Mouse (Mus musculus): ENCODE measurements around the gene Gm49630. TPM values are rescaled to one million over a fixed set of nuclear protein-coding genes. Genes with fewer than 3 reads are reported as not detected.
"Not testable (repeated sequence)": the region's sequence is repeated elsewhere in the genome, so short reads cannot be mapped to it uniquely, and the experiment has no call there.

Gm49630 gene
- polyA plus RNA-seq, 1 experiment from 2014 or later = not detected

DNA sequence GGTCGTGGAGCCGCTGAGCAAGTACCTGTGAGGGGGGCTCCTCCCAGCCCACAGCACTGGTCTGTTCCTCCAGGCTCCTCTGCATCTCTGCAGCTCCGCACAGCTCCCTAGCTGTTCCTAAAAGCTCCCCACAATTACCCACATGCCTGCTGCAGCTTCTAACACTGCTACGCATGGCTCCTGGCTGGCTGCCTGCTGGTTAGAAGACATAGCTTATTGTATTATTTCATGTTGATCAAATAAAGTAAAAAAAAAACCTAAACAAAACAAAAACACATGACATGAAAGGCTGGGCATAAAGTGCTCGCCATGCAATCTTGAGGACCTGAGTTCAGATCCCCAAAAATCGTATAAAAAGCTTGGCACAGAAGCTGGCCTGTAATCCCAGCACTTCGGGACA is 18.1 kb upstream of the Gm49630 start:
- not testable (repeated sequence) for H3K9me3 ChIP-seq (ENCODE audit: low read depth, low read length); H3K27me3 ChIP-seq (ENCODE audit: insufficient read depth, low read length); H3K4me3 ChIP-seq (ENCODE audit: low read depth, low read length); H3K27ac ChIP-seq (ENCODE audit: low read depth); H3K4me2 ChIP-seq; H3K9ac ChIP-seq; H3K4me1 ChIP-seq (ENCODE audit: insufficient read depth); DNase-seq; H3K36me3 ChIP-seq (ENCODE audit: insufficient read depth); ATAC-seq (ENCODE audit: insufficient read depth)
- WGBS = 62% methylated on average over 7 of the region's 7 CpGs

DNA sequence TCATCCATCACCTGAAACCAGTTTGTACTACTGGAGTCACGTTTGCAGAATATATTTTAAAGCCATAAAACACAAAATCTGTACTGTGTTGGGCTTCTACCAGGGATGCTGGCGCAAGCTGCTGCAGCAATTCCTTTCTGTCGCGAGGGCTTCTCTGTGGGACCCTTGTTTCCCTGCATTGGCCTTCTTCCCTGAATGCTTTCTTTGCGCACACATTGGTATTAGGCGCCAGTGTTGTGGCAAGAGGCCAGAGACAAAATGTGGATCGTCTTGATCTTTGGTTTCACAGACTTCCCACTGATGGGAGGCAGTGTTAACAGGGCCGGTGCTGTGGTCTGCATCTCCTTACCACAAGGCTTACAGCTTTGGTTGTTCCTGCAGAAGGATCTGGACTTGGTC is 17.2 kb upstream of the Gm49630 start:
- 73% methylated on average over 6 of the region's 8 CpGs for WGBS
- not testable (repeated sequence) for H3K9me3 ChIP-seq (ENCODE audit: low read depth, low read length); H3K27me3 ChIP-seq (ENCODE audit: insufficient read depth, low read length); H3K4me1 ChIP-seq (ENCODE audit: insufficient read depth); H3K4me3 ChIP-seq (ENCODE audit: low read depth, low read length); H3K4me2 ChIP-seq; H3K36me3 ChIP-seq (ENCODE audit: insufficient read depth); H3K27ac ChIP-seq (ENCODE audit: low read depth); H3K9ac ChIP-seq; ATAC-seq (ENCODE audit: insufficient read depth)
- peak; percentile 4 for DNase-seq

DNA sequence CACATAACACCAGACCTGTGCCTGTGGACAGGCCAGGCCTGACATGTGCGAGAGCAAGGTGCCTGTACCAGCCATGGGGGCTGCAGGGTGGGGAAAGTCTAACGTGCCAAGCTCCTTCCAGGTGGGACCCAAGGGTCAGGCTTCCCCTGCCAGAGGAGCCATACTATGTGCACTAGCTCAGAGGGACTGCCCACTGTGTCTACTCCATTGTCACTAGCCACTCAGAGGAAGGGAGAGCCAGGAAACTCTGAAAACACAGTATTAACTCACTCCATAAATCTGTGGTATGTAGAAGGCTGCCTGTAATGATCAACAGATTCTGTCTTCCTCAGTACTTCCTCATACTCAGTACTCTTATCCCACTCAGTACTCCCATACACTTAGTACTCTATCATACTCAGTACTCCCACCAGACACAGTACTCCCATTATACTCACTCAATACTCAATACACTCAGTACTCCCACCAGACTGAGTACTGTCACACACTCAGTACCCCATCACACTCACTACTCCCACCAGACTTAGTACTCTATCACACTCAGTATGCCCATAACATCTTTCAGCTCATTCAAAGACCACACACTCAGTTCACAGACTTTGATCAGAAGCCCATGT is 16.7 kb upstream of the Gm49630 start:
- H3K27ac ChIP-seq (ENCODE audit: low read depth); H3K4me2 ChIP-seq; H3K36me3 ChIP-seq (ENCODE audit: insufficient read depth); H3K27me3 ChIP-seq (ENCODE audit: insufficient read depth, low read length); DNase-seq; H3K9ac ChIP-seq; H3K4me1 ChIP-seq (ENCODE audit: insufficient read depth); H3K4me3 ChIP-seq (ENCODE audit: low read depth, low read length); H3K9me3 ChIP-seq (ENCODE audit: low read depth, low read length); ATAC-seq (ENCODE audit: insufficient read depth): not testable (repeated sequence)
- WGBS = no CpG with 5 or more reads among the region's 2 CpGs

DNA sequence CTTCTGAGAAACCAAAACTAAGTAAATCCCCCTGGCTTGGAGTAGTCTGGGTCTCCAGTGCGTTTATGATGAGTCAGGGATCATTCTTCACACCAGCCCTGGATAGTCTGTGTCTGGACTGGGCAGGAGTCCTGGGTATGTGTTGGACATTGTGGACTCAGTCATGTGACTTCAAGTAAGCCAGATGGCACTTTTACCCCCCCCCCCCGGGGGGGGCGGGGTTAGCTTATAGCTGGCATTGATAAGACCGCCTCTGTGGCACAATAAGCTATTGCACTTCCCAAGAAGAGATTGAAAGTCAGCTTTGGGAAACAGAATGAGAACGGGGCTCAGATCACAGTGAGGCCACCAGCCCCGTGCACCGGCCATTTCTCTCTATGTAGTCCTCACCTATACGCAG is 14.2 kb upstream of the Gm49630 start:
- H3K36me3 ChIP-seq (ENCODE audit: insufficient read depth); ATAC-seq (ENCODE audit: insufficient read depth); DNase-seq; H3K9ac ChIP-seq; H3K27ac ChIP-seq (ENCODE audit: low read depth); H3K4me2 ChIP-seq; H3K27me3 ChIP-seq (ENCODE audit: insufficient read depth, low read length); H3K4me3 ChIP-seq (ENCODE audit: low read depth, low read length); H3K9me3 ChIP-seq (ENCODE audit: low read depth, low read length); H3K4me1 ChIP-seq (ENCODE audit: insufficient read depth): not testable (repeated sequence)
- WGBS = 68% methylated on average over 8 of the region's 8 CpGs

DNA sequence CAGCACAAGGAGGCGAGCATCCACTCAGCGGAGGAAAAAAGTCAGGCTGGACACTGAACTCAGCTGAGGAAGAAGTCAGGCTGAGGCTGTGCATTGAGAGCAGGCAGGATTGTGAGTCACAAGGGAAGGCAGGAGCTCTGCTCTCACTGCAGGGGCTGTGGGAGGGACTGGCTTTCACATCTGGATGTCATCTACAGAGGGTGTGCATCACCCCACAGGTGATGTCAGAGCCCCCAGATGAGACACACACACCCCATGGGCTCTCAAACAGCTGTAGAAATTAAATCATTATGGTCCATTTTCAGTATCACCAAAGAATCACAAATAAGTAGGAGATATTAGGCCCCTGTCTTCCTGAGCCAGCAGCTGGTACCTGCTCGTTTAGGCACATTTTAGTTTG is 13.6 kb upstream of the Gm49630 start, which contains the start of gene Unc93a2:
Unc93a2 (minus strand) TSS at position 101 of the 400 bp plus-strand sequence.
- WGBS = 74% methylated on average over 3 of the region's 3 CpGs
- not testable (repeated sequence) for DNase-seq; ATAC-seq (ENCODE audit: insufficient read depth)

DNA sequence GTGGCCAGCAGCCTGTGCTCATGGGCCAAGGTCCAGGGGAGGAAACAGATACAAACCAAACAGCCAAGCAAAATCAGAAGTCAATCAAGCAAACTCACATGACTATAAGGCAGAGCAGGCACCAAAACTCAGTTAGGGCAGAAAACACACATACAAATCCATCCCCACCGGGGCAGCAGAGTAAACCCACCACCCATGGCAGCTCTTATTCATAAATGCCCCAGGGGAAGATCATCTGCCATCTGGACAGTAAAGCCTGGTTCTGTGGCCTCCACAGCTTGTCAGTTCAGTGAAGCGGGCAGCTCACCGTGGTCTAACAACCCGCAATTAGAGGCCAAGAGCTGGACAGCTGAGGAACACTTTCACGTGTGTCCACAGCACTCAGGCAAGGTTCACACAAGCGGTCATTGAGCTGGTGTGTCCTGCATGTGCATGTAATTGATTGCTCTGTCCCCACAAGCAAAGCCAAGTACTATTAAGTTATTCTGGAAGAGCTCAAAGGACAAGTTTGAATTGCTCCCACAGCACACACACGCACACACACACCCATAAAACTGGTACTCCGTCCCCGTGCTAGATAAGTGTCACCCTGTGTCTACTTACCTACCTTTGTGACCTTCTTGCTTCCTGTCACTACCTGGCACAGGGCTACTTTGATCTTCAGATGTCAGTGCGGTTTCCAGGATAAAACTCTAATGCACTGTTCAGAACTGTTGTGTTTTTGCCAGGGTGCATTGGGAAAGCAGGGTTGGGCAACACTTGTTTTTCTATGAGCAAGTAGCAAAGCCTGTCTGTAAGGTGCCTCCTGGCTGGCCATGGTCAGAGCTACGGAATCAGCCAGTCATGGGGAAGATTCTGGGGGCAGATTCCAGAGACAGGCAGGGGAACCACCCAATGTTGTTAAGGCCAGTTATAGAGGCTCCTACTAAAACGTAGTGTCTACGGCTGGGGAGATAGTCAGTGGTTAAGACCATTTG is 11.7 kb upstream of the Gm49630 start:
- H3K9me3 ChIP-seq (ENCODE audit: low read depth, low read length); H3K4me3 ChIP-seq (ENCODE audit: low read depth, low read length); ATAC-seq (ENCODE audit: insufficient read depth); H3K36me3 ChIP-seq (ENCODE audit: insufficient read depth); H3K4me1 ChIP-seq (ENCODE audit: insufficient read depth); H3K27ac ChIP-seq (ENCODE audit: low read depth); H3K27me3 ChIP-seq (ENCODE audit: insufficient read depth, low read length); H3K9ac ChIP-seq; DNase-seq; H3K4me2 ChIP-seq: not testable (repeated sequence)
- WGBS = 83% methylated on average over 10 of the region's 13 CpGs

More for the DNA sequence above, 13.6 kb upstream of the Gm49630 start, which contains the start of gene Unc93a2:
- not testable (repeated sequence) for H3K4me2 ChIP-seq; H3K36me3 ChIP-seq (ENCODE audit: insufficient read depth); H3K9me3 ChIP-seq (ENCODE audit: low read depth, low read length); H3K27me3 ChIP-seq (ENCODE audit: insufficient read depth, low read length); H3K4me3 ChIP-seq (ENCODE audit: low read depth, low read length); H3K9ac ChIP-seq; H3K4me1 ChIP-seq (ENCODE audit: insufficient read depth); H3K27ac ChIP-seq (ENCODE audit: low read depth)

DNA sequence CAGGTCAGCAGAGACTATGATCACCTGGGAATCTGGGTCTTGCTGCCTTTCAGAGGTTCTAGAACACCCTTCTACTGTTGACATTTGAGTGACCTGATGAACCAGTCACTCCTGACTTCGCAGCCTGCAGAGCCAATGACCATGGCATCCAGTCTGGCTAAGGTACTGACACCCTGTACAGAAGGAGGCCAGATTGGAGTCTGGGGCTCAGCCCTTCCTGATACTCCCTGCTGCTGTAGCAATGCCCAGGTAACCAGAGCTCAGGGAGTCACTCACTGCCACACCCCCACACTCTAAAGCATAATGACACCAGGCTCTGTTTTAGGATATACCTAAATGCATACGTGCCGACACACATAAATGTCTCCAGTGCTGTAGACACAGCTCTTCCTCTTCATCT is 10.9 kb upstream of the Gm49630 start:
- H3K4me3 ChIP-seq (ENCODE audit: low read depth, low read length); H3K4me2 ChIP-seq; H3K4me1 ChIP-seq (ENCODE audit: insufficient read depth); H3K9me3 ChIP-seq (ENCODE audit: low read depth, low read length); H3K27me3 ChIP-seq (ENCODE audit: insufficient read depth, low read length); DNase-seq; H3K9ac ChIP-seq; H3K36me3 ChIP-seq (ENCODE audit: insufficient read depth); ATAC-seq (ENCODE audit: insufficient read depth); H3K27ac ChIP-seq (ENCODE audit: low read depth): not testable (repeated sequence)
- 86% methylated on average over 1 of the region's 3 CpGs for WGBS

DNA sequence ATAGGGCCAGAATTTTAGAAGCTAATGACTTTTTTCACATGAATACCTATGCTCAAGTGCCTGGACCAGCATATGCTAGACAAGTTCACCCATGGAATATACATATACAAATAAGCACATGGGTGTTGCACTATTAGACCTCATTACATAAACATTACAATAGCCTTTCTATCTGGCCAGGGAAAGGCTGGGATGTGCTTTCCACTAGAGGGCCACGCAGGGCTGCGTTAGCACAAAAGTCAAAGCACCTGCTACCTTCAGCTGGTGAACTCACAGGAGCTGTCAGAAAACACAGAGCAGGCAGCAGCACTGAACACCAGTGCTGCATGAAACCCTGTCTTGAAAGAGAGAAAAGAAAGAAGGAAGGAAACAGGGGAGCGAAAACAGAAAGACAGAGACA is 6.1 kb upstream of the Gm49630 start:
- not testable (repeated sequence) for H3K9ac ChIP-seq; H3K4me1 ChIP-seq (ENCODE audit: insufficient read depth); H3K36me3 ChIP-seq (ENCODE audit: insufficient read depth); H3K4me2 ChIP-seq; H3K27me3 ChIP-seq (ENCODE audit: insufficient read depth, low read length); ATAC-seq (ENCODE audit: insufficient read depth); DNase-seq; H3K4me3 ChIP-seq (ENCODE audit: low read depth, low read length); H3K9me3 ChIP-seq (ENCODE audit: low read depth, low read length); H3K27ac ChIP-seq (ENCODE audit: low read depth)
- WGBS = 17% methylated on average over 2 of the region's 3 CpGs

DNA sequence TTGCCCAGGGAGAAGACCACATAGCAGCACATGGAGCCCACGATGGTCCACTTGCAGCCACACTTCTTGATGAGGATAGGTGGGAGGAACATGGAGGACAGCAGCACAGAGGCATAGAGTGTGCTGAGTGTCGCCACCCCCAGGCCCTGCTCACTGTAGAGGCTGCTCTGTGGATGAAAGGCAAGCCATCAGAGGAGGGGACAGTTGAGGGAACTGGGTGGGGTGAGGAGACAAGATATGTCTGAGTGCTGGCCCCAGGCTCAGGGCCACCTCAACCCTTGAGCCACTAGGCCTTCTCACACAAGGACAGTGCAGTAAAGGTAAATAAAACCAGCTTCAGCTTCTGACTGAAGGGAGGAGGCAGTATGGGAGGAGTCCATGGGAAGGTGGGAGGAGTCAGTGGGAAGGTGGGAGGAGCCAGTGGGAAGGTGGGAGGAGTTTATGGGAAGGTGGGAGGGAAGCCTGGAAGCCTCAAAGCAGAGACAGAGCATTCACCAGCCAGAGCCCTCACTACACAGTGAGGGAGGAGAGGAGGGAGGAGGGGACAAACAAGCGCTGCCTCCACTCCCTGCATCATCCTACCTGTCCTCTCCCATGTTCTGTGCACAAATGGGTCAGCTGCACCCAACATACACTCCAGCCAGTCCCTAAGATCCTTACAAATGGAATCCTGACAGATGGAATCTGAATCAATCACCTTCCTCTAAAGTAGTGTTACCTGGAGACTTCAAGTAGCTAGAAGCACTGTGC is 5.3 kb upstream of the Gm49630 start:
- 88% methylated on average over 1 of the region's 3 CpGs for WGBS

DNA sequence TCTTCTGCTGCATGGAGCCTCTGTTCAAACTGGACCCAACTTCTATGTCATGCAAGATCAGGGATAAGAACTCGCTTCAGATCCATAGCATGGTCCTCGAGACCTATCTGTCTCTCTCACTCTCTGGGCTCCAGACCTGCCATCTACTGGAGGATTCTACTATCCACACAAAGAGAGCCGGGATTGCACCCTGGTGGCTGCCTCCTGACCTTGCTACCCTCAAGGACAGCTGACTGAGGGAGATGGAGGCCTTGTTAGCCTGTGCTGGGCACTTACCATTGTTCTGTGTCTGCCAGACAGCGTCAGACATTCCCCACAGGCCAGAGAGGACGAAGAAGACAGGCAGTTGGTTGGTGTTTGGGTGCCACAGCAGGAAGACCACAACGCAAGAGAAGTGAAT is 2.4 kb downstream of the Gm49630 start:
- not testable (repeated sequence) for H3K36me3 ChIP-seq (ENCODE audit: insufficient read depth); H3K27me3 ChIP-seq (ENCODE audit: insufficient read depth, low read length); H3K9ac ChIP-seq; H3K4me3 ChIP-seq (ENCODE audit: low read depth, low read length); ATAC-seq (ENCODE audit: insufficient read depth); DNase-seq; H3K27ac ChIP-seq (ENCODE audit: low read depth); H3K4me1 ChIP-seq (ENCODE audit: insufficient read depth); H3K4me2 ChIP-seq; H3K9me3 ChIP-seq (ENCODE audit: low read depth, low read length)
- 65% methylated on average over 5 of the region's 6 CpGs for WGBS

More for the DNA sequence above, 5.3 kb upstream of the Gm49630 start:
- H3K36me3 ChIP-seq (ENCODE audit: insufficient read depth); H3K27me3 ChIP-seq (ENCODE audit: insufficient read depth, low read length); H3K4me1 ChIP-seq (ENCODE audit: insufficient read depth); DNase-seq; H3K4me3 ChIP-seq (ENCODE audit: low read depth, low read length); H3K27ac ChIP-seq (ENCODE audit: low read depth); H3K4me2 ChIP-seq; ATAC-seq (ENCODE audit: insufficient read depth); H3K9ac ChIP-seq; H3K9me3 ChIP-seq (ENCODE audit: low read depth, low read length): not testable (repeated sequence)
